Mouse (Mus musculus): ENCODE data around the gene Ifitm6.

DNA sequence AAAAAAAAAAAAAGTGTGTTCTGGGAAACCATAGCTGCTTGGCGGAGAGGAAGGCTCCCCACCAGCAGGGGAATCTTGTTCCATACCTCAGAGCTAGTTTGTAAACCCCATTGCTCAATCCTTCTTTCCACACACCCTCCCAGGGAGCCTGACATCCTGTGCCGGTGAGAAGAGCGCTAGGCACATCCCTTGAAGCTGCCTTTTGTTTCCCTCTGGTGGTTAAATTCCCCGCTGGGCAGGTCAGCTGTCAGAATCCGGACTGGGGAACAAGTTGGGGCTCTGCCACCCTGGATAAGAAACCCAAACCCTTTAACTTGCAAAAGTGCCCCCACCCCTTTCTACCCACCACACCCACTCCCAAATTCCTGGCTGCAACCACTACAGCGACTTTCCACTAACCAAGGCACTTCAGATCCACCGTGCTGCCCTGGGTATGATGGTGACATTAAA lies 9.4 kb downstream of the Ifitm6 start:
- TF ChIP-seq CTCF (IDR thresholded peaks at IDR 0.05; ENCODE audit: borderline replicate concordance, control insufficient read depth, extremely low read depth, insufficient read depth, low read length, poor library complexity) (no peak), POLR2A (IDR thresholded peaks at IDR 0.05; ENCODE audit: control insufficient read depth, extremely low read depth, insufficient read depth, low read length, poor library complexity) (no peak)
